In the genomic region with DNA sequence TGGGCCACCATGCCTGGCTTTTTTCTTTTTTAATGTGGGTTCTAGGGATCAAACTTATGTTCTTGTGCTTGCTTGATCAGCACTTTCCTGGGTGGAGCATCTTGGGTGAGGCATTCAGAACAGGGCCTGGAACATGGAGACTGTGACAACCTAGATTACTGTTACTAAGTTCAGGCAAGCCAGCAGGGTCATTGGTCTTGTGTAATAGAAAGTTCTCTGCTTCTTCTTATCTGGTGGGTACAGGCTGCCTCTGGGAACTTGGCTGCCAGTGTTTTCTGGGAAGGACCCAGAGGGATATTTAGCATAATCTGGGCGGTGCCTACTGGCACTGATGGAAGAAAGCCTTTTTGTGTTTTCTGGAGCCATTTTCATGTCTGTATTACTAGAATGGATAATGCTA, we compare ENCODE assay signal across 14 mouse cellular contexts.
"Had no signal": no experiment of that assay in that cellular context is flagged by ENCODE, and none has a peak within 500 bp of the region (broad histone marks: within the 10 kb centered on the region; RNA-seq: fewer than 3 reads in every experiment).

No protein-coding gene starts in this region.

- H3K9me3 ChIP-seq: limb, embryonic 10.5 days; liver, embryonic 15.5 days; midbrain, embryonic 15.5 days; neural tube, embryonic 12.5 days had no signal

- H3K36me3 ChIP-seq: limb, embryonic 10.5 days; liver, embryonic 15.5 days; midbrain, embryonic 15.5 days; neural tube, embryonic 12.5 days had no signal

- H3K4me2 ChIP-seq: liver, embryonic 15.5 days; lung, embryonic 14.5 days; midbrain, embryonic 11.5 days; midbrain, embryonic 15.5 days; neural tube, embryonic 12.5 days had no signal

- H3K9ac ChIP-seq: liver, embryonic 15.5 days; lung, embryonic 14.5 days; midbrain, embryonic 15.5 days; neural tube, embryonic 12.5 days had no signal

- H3K4me3 ChIP-seq: layer of hippocampus, adult 2 months; limb, embryonic 10.5 days; liver, embryonic 15.5 days; midbrain, embryonic 15.5 days; neural tube, embryonic 12.5 days had no signal

- H3K4me1 ChIP-seq: liver, embryonic 15.5 days had no signal

- ATAC-seq: midbrain, embryonic 15.5 days had no signal

- DNase-seq: kidney, adult 8-10 months; kidney, postnatal 10 days; kidney, postnatal 4 days; lung, embryonic 14.5 days; lung, postnatal 10 days; lung, postnatal 4 days; thymus, postnatal 14 days had no signal

- H3K27me3 ChIP-seq: liver, embryonic 15.5 days; midbrain, embryonic 15.5 days; neural tube, embryonic 12.5 days had no signal

- H3K27ac ChIP-seq: layer of hippocampus, adult 2 months; limb, embryonic 10.5 days; liver, embryonic 15.5 days; midbrain, embryonic 15.5 days; neural tube, embryonic 12.5 days; stomach, postnatal 0 days had no signal
